Mouse (Mus musculus) neural tube, embryonic 11.5 days (tissue): ENCODE measurements at regions not wholly inside any gene's neighbourhood (a gene's known extent, or its start where the extent isn't known, plus 50 kb on each side); places are given as distances from the start of the nearest gene placed in this dataset.

Source experiments
- ATAC-seq: fragments of 200-750 bp; cut with Nextera tagmentation; 2 replicates; pipeline ENCODE4 v1.8.0; 2017; ENCODE audit warnings: moderate number of reproducible peaks, mild to moderate bottlenecking, moderate TSS enrichment, moderate library complexity; ENCODE audit not compliant: insufficient read depth, low FRiP score, low TSS enrichment
- DNase-seq: peaks from one replicate; pipeline ENCODE4 v3.0.0-alpha.2; 2015; ENCODE audit warnings: low spot score
- H3K27ac ChIP-seq: fragments of 300-500 bp; sonication (generic); 2 replicates; pipeline ENCODE4 v1.5.1; 2014; ENCODE audit warnings: low read depth, mild to moderate bottlenecking, low read length
- H3K27me3 ChIP-seq: fragments of 300-500 bp; sonication (generic); 2 replicates; pipeline ENCODE4 v1.6.1; 2014; ENCODE audit warnings: mild to moderate bottlenecking, low read length, mixed read lengths; ENCODE audit not compliant: control insufficient read depth, insufficient read depth
- H3K36me3 ChIP-seq: fragments of 300-500 bp; sonication (generic); 2 replicates; pipeline ENCODE4 v1.6.1; 2014; ENCODE audit warnings: mild to moderate bottlenecking, low read length, moderate library complexity, mixed read lengths; ENCODE audit not compliant: control insufficient read depth, insufficient read depth
- H3K4me1 ChIP-seq: fragments of 300-500 bp; sonication (generic); 2 replicates; pipeline ENCODE4 v1.6.1; 2014; ENCODE audit warnings: low read length, mixed read lengths; ENCODE audit not compliant: control insufficient read depth, insufficient read depth
- H3K4me2 ChIP-seq: fragments of 300-500 bp; sonication (generic); 2 replicates; pipeline ENCODE4 v1.6.1; 2014; ENCODE audit warnings: low read depth, mild to moderate bottlenecking, moderate library complexity
- H3K4me3 ChIP-seq: fragments of 300-500 bp; sonication (generic); 2 replicates; pipeline ENCODE4 v1.5.1; 2014; ENCODE audit warnings: low read depth, low read length
- H3K9ac ChIP-seq: fragments of 300-500 bp; sonication (generic); 2 replicates; pipeline ENCODE4 v1.6.1; 2014; ENCODE audit warnings: mild to moderate bottlenecking, low read length
- H3K9me3 ChIP-seq: fragments of 300-500 bp; sonication (generic); 2 replicates; pipeline ENCODE4 v1.6.1; 2016; ENCODE audit warnings: low read length; ENCODE audit not compliant: control insufficient read depth
- WGBS: fragments of 180-500 bp; shearing (Covaris S2); extraction: QIAGEN DNeasy Blood & Tissue Kit; methylation state at CpG from one replicate; pipeline ENCODE4 v1.1.7; 2014; 5-methylcytosine and 5-hydroxymethylcytosine counted together

DNA sequence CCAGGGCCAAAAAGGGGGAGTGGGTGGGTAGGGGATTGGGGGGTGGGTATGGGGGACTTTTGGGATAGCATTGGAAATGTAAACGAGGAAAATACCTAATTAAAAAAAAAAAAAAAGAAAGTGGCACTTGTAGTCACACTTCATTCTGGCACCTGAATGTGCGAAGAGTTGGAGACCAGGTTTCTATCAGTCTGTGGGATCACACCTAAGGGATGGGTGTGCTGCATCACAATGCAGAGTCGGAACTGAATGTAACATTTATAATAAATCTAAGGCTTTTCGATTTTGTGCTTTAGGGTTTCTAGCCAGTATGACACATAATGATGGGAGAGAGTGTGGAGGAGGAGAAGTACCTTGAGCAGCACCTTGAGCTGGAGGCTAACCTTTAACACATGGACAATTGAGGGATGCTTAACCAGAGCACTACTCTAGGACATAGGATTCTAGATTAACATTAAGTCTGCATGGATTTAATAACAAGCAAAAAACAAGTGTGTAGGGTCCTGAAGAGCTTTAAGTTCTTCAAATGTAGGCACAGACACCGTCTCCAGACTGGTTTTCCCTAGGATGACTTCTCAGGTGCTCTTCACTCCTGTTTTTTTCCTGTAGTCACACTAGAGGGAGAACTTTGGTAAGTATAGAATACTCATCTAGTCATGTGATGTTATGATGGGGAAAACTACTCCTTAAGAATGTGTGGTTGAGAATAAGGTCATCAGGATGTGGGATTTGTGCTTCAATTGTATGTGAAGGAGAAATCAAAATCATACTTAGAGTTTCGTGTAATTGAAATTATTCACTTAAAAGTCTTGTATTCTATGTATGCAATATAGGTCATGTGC lies 392.8 kb upstream of the Cobl start:
- WGBS = 83% methylated on average over 6 of the region's 6 CpGs
- H3K4me3 ChIP-seq = no peak overlapping the region
- ATAC-seq = no peak

DNA sequence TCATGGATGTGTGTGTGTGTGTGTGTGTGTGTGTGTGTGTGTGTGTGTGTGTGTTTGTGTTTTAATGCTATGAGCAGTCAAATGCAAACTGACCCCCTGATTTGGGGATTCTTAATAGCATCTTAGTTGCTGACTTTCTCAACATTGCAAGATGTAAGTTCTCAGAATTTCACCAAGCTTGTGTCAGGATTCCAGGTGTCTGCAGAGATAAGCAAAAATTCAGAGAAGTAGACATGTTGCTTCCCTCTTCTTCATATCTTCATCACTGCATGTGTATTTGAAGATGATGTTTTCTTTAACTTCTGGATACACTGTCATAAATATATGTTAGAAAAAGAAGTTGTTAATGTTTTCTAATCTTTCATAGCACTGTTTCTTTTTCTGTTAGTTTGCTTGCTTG lies 383.0 kb upstream of the Cobl start:
- Histone ChIP-seq H3K27me3 (no peaks in the 10 kb centered on the region), H3K9me3 (no peaks in the 10 kb centered on the region), H3K36me3 (no peaks in the 10 kb centered on the region), H3K9ac (no peak overlapping the region), H3K4me3 (no peak overlapping the region), H3K27ac (no peak overlapping the region), H3K4me1 (no peaks in the 10 kb centered on the region), H3K4me2 (no peak overlapping the region)
- ATAC-seq (no peak), DNase-seq (no peak)

More for the DNA sequence above, 392.8 kb upstream of the Cobl start:
- Histone ChIP-seq H3K4me1 (no peaks in the 10 kb centered on the region), H3K9me3 (no peaks in the 10 kb centered on the region), H3K27ac (no peak overlapping the region), H3K9ac (no peak overlapping the region), H3K27me3 (no peaks in the 10 kb centered on the region), H3K36me3 (no peaks in the 10 kb centered on the region), H3K4me2 (no peak overlapping the region)
- DNase-seq = no peak

- Histone ChIP-seq H3K4me1 (no peaks in the 10 kb centered on the region), H3K4me2 (no peak overlapping the region), H3K4me3 (no peak overlapping the region), H3K27me3 (no peaks in the 10 kb centered on the region), H3K9me3 (no peaks in the 10 kb centered on the region), H3K36me3 (no peaks in the 10 kb centered on the region), H3K9ac (no peak overlapping the region), H3K27ac (no peak overlapping the region)
- ATAC-seq = no peak
- no peak for DNase-seq
These were observed 379.1 kb upstream of the Cobl start for GRCm38 (mm10) chr11:12843631-12844423.

- no peak for DNase-seq
- Histone ChIP-seq H3K27me3 (no peaks in the 10 kb centered on the region), H3K4me3 (no peak overlapping the region), H3K4me1 (no peaks in the 10 kb centered on the region), H3K27ac (no peak overlapping the region), H3K9ac (no peak overlapping the region), H3K9me3 (no peaks in the 10 kb centered on the region), H3K4me2 (no peak overlapping the region), H3K36me3 (no peaks in the 10 kb centered on the region)
- 78% methylated on average over 2 of the region's 2 CpGs for WGBS
- no peak for ATAC-seq
These were observed 376.6 kb upstream of the Cobl start for GRCm38 (mm10) chr11:12841393-12841792.

GRCm38 (mm10) chr11:12837920-12838319 lies 373.2 kb upstream of the Cobl start:
- WGBS = 83% methylated on average over 2 of the region's 2 CpGs
- ATAC-seq (no peak), DNase-seq (no peak)
- no peaks in the 10 kb centered on the region for H3K4me1 ChIP-seq
- H3K9ac ChIP-seq = no peak overlapping the region
- no peak overlapping the region for H3K4me3 ChIP-seq
- H3K36me3 ChIP-seq = no peaks in the 10 kb centered on the region
- H3K27me3 ChIP-seq = no peaks in the 10 kb centered on the region
- no peak overlapping the region for H3K27ac ChIP-seq
- no peaks in the 10 kb centered on the region for H3K9me3 ChIP-seq
- no peak overlapping the region for H3K4me2 ChIP-seq

DNA sequence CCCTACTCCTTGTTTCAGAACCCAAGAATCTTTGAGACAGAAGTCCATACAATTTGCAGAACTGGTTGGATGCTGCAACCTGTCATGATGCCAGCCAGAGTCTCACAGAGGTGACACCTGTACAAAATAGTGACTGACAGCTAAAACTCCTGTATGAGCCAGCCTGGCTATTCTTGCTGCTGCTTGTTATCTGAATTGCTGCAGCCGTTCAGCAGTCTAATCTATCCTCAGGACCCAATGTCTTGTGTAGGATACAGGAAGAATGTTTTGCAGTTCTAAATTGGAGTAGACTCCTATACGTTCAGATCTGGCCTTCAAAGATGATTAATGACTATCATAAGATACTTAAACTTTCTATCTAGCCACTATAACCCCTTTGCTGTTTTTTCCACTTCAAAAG lies 372.6 kb upstream of the Cobl start:
- ATAC-seq = no peak
- no peak overlapping the region for H3K9ac ChIP-seq
- H3K27me3 ChIP-seq = no peaks in the 10 kb centered on the region
- 67% methylated on average over 2 of the region's 2 CpGs for WGBS
- H3K36me3 ChIP-seq = no peaks in the 10 kb centered on the region
- no peaks in the 10 kb centered on the region for H3K4me1 ChIP-seq
- H3K4me2 ChIP-seq = no peak overlapping the region
- DNase-seq = no peak
- no peaks in the 10 kb centered on the region for H3K9me3 ChIP-seq
- H3K27ac ChIP-seq = no peak overlapping the region
- H3K4me3 ChIP-seq = no peak overlapping the region

GRCm38 (mm10) chr11:12836387-12836786 lies 371.6 kb upstream of the Cobl start:
- H3K4me3 ChIP-seq = no peak overlapping the region
- no peak overlapping the region for H3K9ac ChIP-seq
- H3K27me3 ChIP-seq = no peaks in the 10 kb centered on the region
- no peak overlapping the region for H3K4me2 ChIP-seq
- H3K36me3 ChIP-seq = no peaks in the 10 kb centered on the region
- DNase-seq = no peak
- ATAC-seq = no peak
- H3K9me3 ChIP-seq = no peaks in the 10 kb centered on the region
- no peak overlapping the region for H3K27ac ChIP-seq
- H3K4me1 ChIP-seq = no peaks in the 10 kb centered on the region

DNA sequence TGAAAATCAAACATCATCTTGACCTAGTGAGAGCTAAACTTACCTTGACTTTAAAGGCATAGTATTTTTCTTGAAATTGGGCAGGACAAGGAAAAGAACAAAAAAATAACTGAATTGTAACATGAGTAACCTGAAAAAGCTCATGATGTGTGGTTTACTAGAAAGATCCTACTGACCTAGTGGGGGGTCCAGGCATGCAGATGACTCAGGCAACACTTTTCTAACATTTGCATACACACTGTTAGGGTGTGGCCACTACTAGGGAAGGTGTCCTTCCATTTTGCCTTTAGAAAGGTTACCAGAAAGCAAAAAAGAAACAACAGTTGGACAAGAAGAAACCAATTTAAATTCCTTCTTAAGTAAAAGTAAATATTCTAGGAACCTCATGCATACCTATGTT lies 347.3 kb upstream of the Cobl start:
- DNase-seq (no peak), ATAC-seq (no peak)
- no peaks in the 10 kb centered on the region for H3K27me3 ChIP-seq
- H3K4me3 ChIP-seq = no peak overlapping the region
- no peak overlapping the region for H3K27ac ChIP-seq
- H3K9ac ChIP-seq = no peak overlapping the region
- H3K4me1 ChIP-seq = no peaks in the 10 kb centered on the region
- no peaks in the 10 kb centered on the region for H3K9me3 ChIP-seq
- no peaks in the 10 kb centered on the region for H3K36me3 ChIP-seq
- H3K4me2 ChIP-seq = no peak overlapping the region
